Mouse (Mus musculus) bone marrow, adult 2 months (tissue): ENCODE results near the gene Rhoa. TPM values are rescaled to one million over a fixed set of nuclear protein-coding genes. Genes with fewer than 3 reads are reported as not detected.
A peak's percentile ranks its signal among the peaks of the same experiment; 100 is the strongest.
"Not testable (repeated sequence)": the region's sequence is repeated elsewhere in the genome, so short reads cannot be mapped to it uniquely, and the experiment has no call there.

Experiments used
- H3K27ac ChIP-seq: fragments of 200-500 bp; 2 replicates; pipeline ENCODE4 v1.5.1; 2012; ENCODE audit warnings: low read depth, mild to moderate bottlenecking, control low read depth, inconsistent platforms, low read length; ENCODE audit not compliant: control insufficient read depth, poor library complexity, insufficient read depth
- H3K4me1 ChIP-seq: fragments of 200-500 bp; 2 replicates; pipeline ENCODE4 v1.6.1; 2011; ENCODE audit warnings: low read length; ENCODE audit not compliant: control insufficient read depth, insufficient read depth
- H3K4me3 ChIP-seq: fragments of 200-500 bp; replicated peaks from 2 replicates; pipeline ENCODE3; 2011; ENCODE audit warnings: mild to moderate bottlenecking, low read depth, low read length, control low read depth; ENCODE audit not compliant: control insufficient read depth
- CTCF ChIP-seq: fragments of 200-500 bp; IDR thresholded peaks from 2 replicates; pipeline ENCODE4 v1.5.1; 2011; ENCODE audit warnings: low read length, control low read depth; ENCODE audit not compliant: control insufficient read depth, insufficient read depth
- POLR2A ChIP-seq: fragments of 200-500 bp; IDR thresholded peaks from 2 replicates; pipeline ENCODE4 v1.6.1; 2011; ENCODE audit warnings: low read depth, mild to moderate bottlenecking, control low read depth, low read length, borderline replicate concordance; ENCODE audit not compliant: control insufficient read depth
- WGBS: fragments of 180-500 bp; shearing (Covaris S2); methylation state at CpG from one replicate; pipeline ENCODE4 v1.1.7; 2018; 5-methylcytosine and 5-hydroxymethylcytosine counted together
- polyA plus RNA-seq: library from polyadenylated mRNA; stranded (reverse); fragments of >200 nt; gene quantifications from 2 replicates; pipeline ENCODE4 v1.2.4, GENCODE M21; 2011; ENCODE audit warnings: low replicate concordance; ENCODE audit not compliant: missing spikeins, insufficient read depth, insufficient read length

The Rhoa gene
- polyA plus RNA-seq, 1 experiment = 223 TPM

DNA sequence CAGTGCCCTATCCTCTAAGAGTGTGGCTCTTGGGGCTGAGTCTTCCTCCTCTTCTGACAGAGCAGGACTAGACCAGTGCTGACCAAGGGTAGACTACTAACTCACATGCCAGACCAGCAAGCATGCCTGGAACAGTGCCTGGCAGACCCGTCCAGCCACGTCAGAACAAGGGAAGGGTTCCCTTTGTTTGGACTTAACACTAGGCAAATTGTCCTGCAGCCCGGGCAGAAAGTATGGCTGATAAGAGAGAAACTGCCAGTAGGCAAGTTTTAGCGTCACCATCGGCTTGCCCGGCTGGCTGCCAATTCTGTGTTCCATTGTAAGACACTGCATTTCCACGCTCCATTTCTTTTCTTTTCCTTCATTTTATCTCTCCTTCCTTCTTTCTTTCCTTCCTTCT lies 38.2 kb upstream of the Rhoa start:
- Histone ChIP-seq H3K27ac (no peak overlapping the region), H3K4me1 (no peaks in the 10 kb centered on the region), H3K4me3 (no peak overlapping the region)
- WGBS = 78% methylated on average over 7 of the region's 7 CpGs
- TF ChIP-seq CTCF (no peak), POLR2A (no peak)

DNA sequence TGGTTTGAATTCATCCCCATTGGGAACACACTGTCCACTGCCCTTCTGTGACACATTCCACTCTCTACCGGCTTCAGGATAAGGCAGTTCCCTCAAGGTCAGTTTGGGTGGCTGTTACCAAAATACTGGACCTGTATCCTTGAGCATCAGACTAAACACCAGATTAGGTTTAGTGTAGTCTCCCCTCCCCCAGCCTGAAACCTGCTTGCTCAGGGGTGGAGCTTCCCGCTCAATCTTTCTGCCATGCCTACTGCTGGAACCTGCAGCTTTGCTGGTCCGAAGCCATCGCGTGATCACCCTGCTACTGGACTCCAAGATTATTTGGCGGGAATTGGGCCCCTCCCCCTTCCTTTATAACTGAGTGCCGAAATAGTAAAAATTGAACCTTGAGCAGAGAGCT lies 37.2 kb upstream of the Rhoa start:
- 78% methylated on average over 7 of the region's 7 CpGs for WGBS
- not testable (repeated sequence) for H3K27ac ChIP-seq, H3K4me1 ChIP-seq, H3K4me3 ChIP-seq

DNA sequence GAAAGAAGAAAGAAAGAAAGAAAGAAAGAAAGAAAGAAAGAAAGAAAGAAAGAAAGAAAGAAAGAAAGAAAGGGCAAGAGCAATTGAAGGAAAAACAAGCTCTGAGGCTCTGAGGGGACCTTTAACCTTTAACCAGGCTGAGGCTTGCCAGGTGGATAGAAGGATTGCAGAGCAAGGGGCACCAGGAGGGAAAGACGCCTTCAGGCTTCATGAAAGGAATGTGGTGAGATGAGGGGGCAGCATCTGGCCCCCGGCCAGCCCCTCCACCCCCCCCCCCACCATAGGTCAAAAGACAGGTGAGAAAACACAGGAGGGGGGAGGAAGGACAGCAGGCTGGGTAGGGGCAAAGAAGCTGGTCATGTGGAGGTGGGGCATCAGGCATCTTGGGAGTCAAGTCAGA lies 34.0 kb upstream of the Rhoa start:
- TF ChIP-seq CTCF = no peak
- TF ChIP-seq POLR2A = no peak
- H3K4me3 ChIP-seq = no peak overlapping the region
- 62% methylated on average over 2 of the region's 2 CpGs for WGBS
- H3K4me1 ChIP-seq = no peaks in the 10 kb centered on the region
- H3K27ac ChIP-seq = no peak overlapping the region

DNA sequence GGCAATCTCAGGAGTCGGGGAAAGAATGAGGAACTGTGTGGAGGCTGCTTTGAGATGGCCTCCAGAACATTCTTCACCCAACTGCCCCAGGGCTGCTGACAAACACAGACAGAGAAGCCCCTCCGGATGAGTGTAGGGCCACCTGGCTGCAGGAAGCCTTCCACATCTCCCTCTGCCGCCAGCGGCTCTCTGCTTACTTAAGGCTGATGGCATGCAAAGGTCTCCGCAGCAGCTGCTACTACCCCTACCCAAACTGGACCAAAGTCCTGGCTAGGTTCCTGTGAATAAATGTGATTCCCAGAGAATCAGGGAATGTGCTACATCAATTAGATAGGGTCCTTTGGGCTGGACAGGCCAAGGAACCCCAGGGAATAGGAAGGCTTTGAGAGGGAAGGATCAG lies 33.2 kb upstream of the Rhoa start:
- Histone ChIP-seq H3K27ac (no peak overlapping the region), H3K4me1 (no peaks in the 10 kb centered on the region), H3K4me3 (no peak overlapping the region)
- TF ChIP-seq CTCF (no peak), POLR2A (no peak)
- 70% methylated on average over 5 of the region's 5 CpGs for WGBS

DNA sequence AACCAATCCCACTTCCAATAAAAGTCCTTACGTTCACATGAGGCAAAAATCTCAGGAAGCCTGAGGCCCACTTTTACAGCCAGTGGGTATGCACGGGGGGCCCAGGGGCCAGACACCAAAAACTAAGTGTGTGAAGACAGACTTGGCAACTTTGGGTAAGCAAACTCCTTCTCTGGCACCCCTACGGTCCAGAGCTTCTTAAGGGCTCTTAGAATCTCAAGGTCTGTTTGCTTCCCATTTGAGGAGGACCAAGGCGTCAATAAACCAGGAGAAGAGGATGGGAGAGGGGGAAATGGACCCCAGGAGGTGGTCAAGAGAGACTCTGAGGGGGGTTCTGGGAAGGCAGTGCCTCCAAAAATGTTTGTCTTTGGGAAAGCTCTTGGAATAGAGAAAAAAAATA lies 32.4 kb upstream of the Rhoa start:
- no peaks in the 10 kb centered on the region for H3K4me1 ChIP-seq
- TF ChIP-seq CTCF (no peak), POLR2A (no peak)
- no peak overlapping the region for H3K27ac ChIP-seq
- WGBS = 82% methylated on average over 4 of the region's 4 CpGs
- H3K4me3 ChIP-seq = no peak overlapping the region

DNA sequence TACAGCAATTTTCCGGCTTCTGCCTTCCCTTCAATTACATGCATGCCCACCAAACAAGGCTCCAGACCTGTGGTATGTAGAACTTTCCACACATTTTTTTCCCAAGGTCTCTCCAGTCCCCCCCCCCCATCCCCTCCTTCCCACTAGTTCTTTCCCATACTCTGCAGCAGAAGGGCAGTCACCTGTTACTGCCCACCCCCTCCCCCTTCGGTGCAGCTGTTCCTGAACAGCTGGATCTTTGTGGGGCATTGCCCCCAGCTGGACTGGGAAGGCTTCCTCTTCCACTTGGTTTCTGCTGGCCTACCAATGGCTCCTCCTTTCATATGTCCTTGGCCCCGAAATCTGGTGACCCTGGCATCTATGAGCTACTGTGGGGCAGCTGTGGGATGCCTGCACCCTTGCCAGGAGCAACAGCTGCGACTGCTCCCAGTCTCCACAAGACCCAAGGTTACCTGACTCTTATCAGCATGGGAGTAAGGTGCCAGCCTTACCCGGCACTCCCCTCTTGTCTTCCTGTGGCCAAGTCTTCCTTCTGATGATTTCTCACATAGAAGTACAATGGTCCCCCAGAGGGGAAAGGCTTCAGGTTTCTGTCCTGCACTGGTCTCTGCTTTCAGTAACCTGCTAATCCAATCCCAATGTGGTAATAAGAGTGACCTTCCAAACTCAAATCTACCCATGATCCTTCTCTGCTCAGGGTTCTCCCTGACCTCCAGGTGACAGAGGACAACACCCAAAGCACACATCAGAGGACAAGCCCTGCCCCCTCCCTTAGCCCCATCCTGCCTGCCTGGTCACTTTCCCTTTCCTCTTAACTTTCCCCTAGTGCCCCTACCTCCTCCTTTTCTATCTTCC lies 31.2 kb upstream of the Rhoa start:
- TF ChIP-seq POLR2A = no peak
- no peak for TF ChIP-seq CTCF
- H3K4me3 ChIP-seq = no peak overlapping the region
- WGBS = 60% methylated on average over 5 of the region's 5 CpGs
- H3K4me1 ChIP-seq = no peaks in the 10 kb centered on the region
- no peak overlapping the region for H3K27ac ChIP-seq

DNA sequence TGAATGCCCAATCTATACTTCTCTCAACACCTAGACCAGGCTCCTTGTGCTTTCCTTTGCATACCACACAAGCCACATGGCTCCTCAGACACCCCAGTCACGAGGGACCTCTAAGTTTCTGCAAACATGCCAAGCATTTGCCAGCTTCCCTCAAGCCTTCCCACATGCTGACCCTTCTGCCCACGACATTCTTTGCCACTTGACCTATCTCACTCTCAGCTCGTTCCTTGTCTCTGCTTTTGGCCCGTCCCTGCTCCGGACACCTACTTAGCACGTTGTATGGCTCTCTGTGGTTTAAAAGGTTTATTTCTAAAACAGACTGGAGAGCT lies 30.6 kb upstream of the Rhoa start:
- no peak overlapping the region for H3K27ac ChIP-seq
- 64% methylated on average over 6 of the region's 6 CpGs for WGBS

DNA sequence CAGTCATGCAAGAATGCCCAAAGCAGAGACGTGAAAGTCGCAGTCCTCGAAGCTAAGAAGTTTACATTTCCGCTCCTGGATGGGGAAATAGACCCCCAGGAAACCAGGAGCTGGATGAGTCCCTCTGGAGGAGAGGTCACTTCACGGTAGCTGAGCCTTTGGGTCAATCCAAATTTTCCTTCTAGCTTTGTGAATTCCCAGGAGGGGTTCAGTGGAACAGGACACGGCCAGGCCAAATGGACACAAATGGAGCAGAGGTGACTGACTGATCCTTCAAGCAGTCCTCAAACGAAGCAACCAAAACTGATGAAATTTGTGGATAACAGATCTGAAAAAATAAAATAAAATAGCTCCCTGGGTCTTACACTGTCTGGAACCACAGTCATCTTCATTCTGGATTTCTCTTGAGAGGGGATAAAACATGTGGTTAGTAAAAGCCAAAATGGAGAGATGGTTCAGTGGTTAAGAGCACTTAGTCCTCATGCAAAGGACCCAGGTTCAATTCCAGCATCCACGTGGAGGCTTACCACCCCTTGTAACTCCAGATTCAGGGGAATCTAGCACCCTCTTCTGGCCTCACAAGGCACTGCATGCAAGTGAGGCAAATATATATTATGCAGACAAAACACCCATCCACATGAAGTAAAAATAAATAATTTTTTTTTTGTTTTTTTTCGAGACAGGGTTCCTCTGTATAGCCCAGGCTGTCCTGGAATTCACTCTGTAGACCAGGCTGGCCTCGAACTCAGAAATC lies 27.1 kb upstream of the Rhoa start:
- no peak for TF ChIP-seq POLR2A
- TF ChIP-seq CTCF = peak; percentile 57
- Histone ChIP-seq H3K4me1 (no peaks in the 10 kb centered on the region), H3K4me3 (no peak overlapping the region), H3K27ac (no peak overlapping the region)
- WGBS = 70% methylated on average over 10 of the region's 10 CpGs

More for the DNA sequence above, 30.6 kb upstream of the Rhoa start:
- Histone ChIP-seq H3K4me3 (no peak overlapping the region), H3K4me1 (no peaks in the 10 kb centered on the region)
- TF ChIP-seq CTCF = no peak
